Mouse (Mus musculus): ENCODE results near the gene Gm4791. TPM values are rescaled to one million over a fixed set of nuclear protein-coding genes. Genes with fewer than 3 reads are reported as not detected.

Gene Gm4791
- not detected for polyA plus RNA-seq (2012; fragmentation: generic; extraction: Trizol)
- long read RNA-seq, experiment 1 = 0 reads
- long read RNA-seq, experiment 2 = 0 reads

GRCm38 (mm10) chr9:46998338-46998791 is at the start of gene Gm4791:
Gene Gm4791, plus strand, starts transcription at chr9:46998741.
- no peak within 1 kb of the TSS for H3ac ChIP-seq (ENCODE audit: control insufficient read depth, insufficient read length, low read depth)
- H3K4me3 ChIP-seq (ENCODE audit: insufficient read depth, poor library complexity, severe bottlenecking) = no peak within 1 kb of the TSS
- no peaks in the 10 kb centered on the region for H3K36me3 ChIP-seq (ENCODE audit: control insufficient read depth, insufficient read depth)
- TF ChIP-seq MYOD1 (IDR thresholded peaks at IDR 0.05; ENCODE audit: control insufficient read depth, insufficient read length, low read depth) (no peak), USF1 (IDR thresholded peaks at IDR 0.05; ENCODE audit: low read depth) (no peak), FOSL1 (IDR thresholded peaks at IDR 0.05; ENCODE audit: insufficient read depth, low read length, poor library complexity, severe bottlenecking) (no peak), CTCF (IDR thresholded peaks at IDR 0.05; ENCODE audit: control insufficient read depth, insufficient read depth, insufficient read length) (no peak), MYOG (IDR thresholded peaks at IDR 0.05; ENCODE audit: control insufficient read depth, extremely low read depth, insufficient read length) (no peak), MAX (IDR thresholded peaks at IDR 0.05) (no peak), CEBPB (IDR thresholded peaks at IDR 0.05; ENCODE audit: low read depth) (no peak)
- no peaks in the 10 kb centered on the region for H3K79me2 ChIP-seq (ENCODE audit: control insufficient read depth, insufficient read depth)
- no peaks in the 10 kb centered on the region for H3K79me3 ChIP-seq (ENCODE audit: low read depth)
- no peaks in the 10 kb centered on the region for H3K27me3 ChIP-seq (ENCODE audit: control insufficient read depth, insufficient read depth, insufficient read length)

GRCm38 (mm10) chr9:46956286-46956685 is 42.3 kb upstream of the Gm4791 start:
- Histone ChIP-seq H3K4me3 (ENCODE audit: insufficient read depth, poor library complexity, severe bottlenecking) (no peak overlapping the region), H3K27me3 (ENCODE audit: control insufficient read depth, insufficient read depth, insufficient read length) (no peaks in the 10 kb centered on the region), H3K79me2 (ENCODE audit: control insufficient read depth, insufficient read depth) (no peaks in the 10 kb centered on the region), H3K36me3 (ENCODE audit: control insufficient read depth, insufficient read depth) (no peaks in the 10 kb centered on the region), H3K79me3 (ENCODE audit: low read depth) (no peaks in the 10 kb centered on the region), H3ac (ENCODE audit: control insufficient read depth, insufficient read length, low read depth) (no peak overlapping the region)
- no peak for TF ChIP-seq MYOD1 (IDR thresholded peaks at IDR 0.05; ENCODE audit: control insufficient read depth, insufficient read length, low read depth)
- TF ChIP-seq MAX (IDR thresholded peaks at IDR 0.05) = no peak
- TF ChIP-seq FOSL1 (IDR thresholded peaks at IDR 0.05; ENCODE audit: insufficient read depth, low read length, poor library complexity, severe bottlenecking) = no peak
- TF ChIP-seq USF1 (IDR thresholded peaks at IDR 0.05; ENCODE audit: low read depth) = no peak
- TF ChIP-seq CEBPB (IDR thresholded peaks at IDR 0.05; ENCODE audit: low read depth) = no peak
- TF ChIP-seq CTCF (IDR thresholded peaks at IDR 0.05; ENCODE audit: control insufficient read depth, insufficient read depth, insufficient read length) = no peak
- TF ChIP-seq MYOG (IDR thresholded peaks at IDR 0.05; ENCODE audit: control insufficient read depth, extremely low read depth, insufficient read length) = no peak

GRCm38 (mm10) chr9:46957420-46957950 is 41.1 kb upstream of the Gm4791 start:
- no peak overlapping the region for H3ac ChIP-seq (ENCODE audit: control insufficient read depth, insufficient read length, low read depth)
- no peaks in the 10 kb centered on the region for H3K79me3 ChIP-seq (ENCODE audit: low read depth)
- H3K27me3 ChIP-seq (ENCODE audit: control insufficient read depth, insufficient read depth, insufficient read length) = no peaks in the 10 kb centered on the region
- no peak overlapping the region for H3K4me3 ChIP-seq (ENCODE audit: insufficient read depth, poor library complexity, severe bottlenecking)
- TF ChIP-seq CTCF (IDR thresholded peaks at IDR 0.05; ENCODE audit: control insufficient read depth, insufficient read depth, insufficient read length) = no peak
- no peak for TF ChIP-seq USF1 (IDR thresholded peaks at IDR 0.05; ENCODE audit: low read depth)
- no peak for TF ChIP-seq MYOG (IDR thresholded peaks at IDR 0.05; ENCODE audit: control insufficient read depth, extremely low read depth, insufficient read length)
- no peak for TF ChIP-seq FOSL1 (IDR thresholded peaks at IDR 0.05; ENCODE audit: insufficient read depth, low read length, poor library complexity, severe bottlenecking)
- no peak for TF ChIP-seq MAX (IDR thresholded peaks at IDR 0.05)
- no peak for TF ChIP-seq MYOD1 (IDR thresholded peaks at IDR 0.05; ENCODE audit: control insufficient read depth, insufficient read length, low read depth)
- no peak for TF ChIP-seq CEBPB (IDR thresholded peaks at IDR 0.05; ENCODE audit: low read depth)
- H3K36me3 ChIP-seq (ENCODE audit: control insufficient read depth, insufficient read depth) = no peaks in the 10 kb centered on the region
- H3K79me2 ChIP-seq (ENCODE audit: control insufficient read depth, insufficient read depth) = no peaks in the 10 kb centered on the region

GRCm38 (mm10) chr9:46966028-46966427 is 32.5 kb upstream of the Gm4791 start:
- Histone ChIP-seq H3K27me3 (ENCODE audit: control insufficient read depth, insufficient read depth, insufficient read length) (no peaks in the 10 kb centered on the region), H3K79me2 (ENCODE audit: control insufficient read depth, insufficient read depth) (no peaks in the 10 kb centered on the region), H3K36me3 (ENCODE audit: control insufficient read depth, insufficient read depth) (no peaks in the 10 kb centered on the region), H3ac (ENCODE audit: control insufficient read depth, insufficient read length, low read depth) (no peak overlapping the region), H3K4me3 (ENCODE audit: insufficient read depth, poor library complexity, severe bottlenecking) (no peak overlapping the region), H3K79me3 (ENCODE audit: low read depth) (no peaks in the 10 kb centered on the region)
- TF ChIP-seq CEBPB (IDR thresholded peaks at IDR 0.05; ENCODE audit: low read depth) (no peak), CTCF (IDR thresholded peaks at IDR 0.05; ENCODE audit: control insufficient read depth, insufficient read depth, insufficient read length) (no peak), USF1 (IDR thresholded peaks at IDR 0.05; ENCODE audit: low read depth) (no peak)

GRCm38 (mm10) chr9:46968970-46969369 is 29.6 kb upstream of the Gm4791 start:
- Histone ChIP-seq H3ac (ENCODE audit: control insufficient read depth, insufficient read length, low read depth) (no peak overlapping the region), H3K36me3 (ENCODE audit: control insufficient read depth, insufficient read depth) (no peaks in the 10 kb centered on the region), H3K27me3 (ENCODE audit: control insufficient read depth, insufficient read depth, insufficient read length) (no peaks in the 10 kb centered on the region), H3K79me3 (ENCODE audit: low read depth) (no peaks in the 10 kb centered on the region), H3K4me3 (ENCODE audit: insufficient read depth, poor library complexity, severe bottlenecking) (no peak overlapping the region), H3K79me2 (ENCODE audit: control insufficient read depth, insufficient read depth) (no peaks in the 10 kb centered on the region)
- TF ChIP-seq MYOD1 (IDR thresholded peaks at IDR 0.05; ENCODE audit: control insufficient read depth, insufficient read length, low read depth) (no peak), MAX (IDR thresholded peaks at IDR 0.05) (no peak)

- Histone ChIP-seq H3K27me3 (ENCODE audit: control insufficient read depth, insufficient read depth, insufficient read length) (no peaks in the 10 kb centered on the region), H3K79me3 (ENCODE audit: low read depth) (no peaks in the 10 kb centered on the region), H3K79me2 (ENCODE audit: control insufficient read depth, insufficient read depth) (no peaks in the 10 kb centered on the region), H3K36me3 (ENCODE audit: control insufficient read depth, insufficient read depth) (no peaks in the 10 kb centered on the region), H3ac (ENCODE audit: control insufficient read depth, insufficient read length, low read depth) (no peak overlapping the region), H3K4me3 (ENCODE audit: insufficient read depth, poor library complexity, severe bottlenecking) (no peak overlapping the region)
- TF ChIP-seq USF1 (IDR thresholded peaks at IDR 0.05; ENCODE audit: low read depth) = no peak
- TF ChIP-seq MAX (IDR thresholded peaks at IDR 0.05) = no peak
- TF ChIP-seq MYOG (IDR thresholded peaks at IDR 0.05; ENCODE audit: control insufficient read depth, extremely low read depth, insufficient read length) = no peak
- TF ChIP-seq MYOD1 (IDR thresholded peaks at IDR 0.05; ENCODE audit: control insufficient read depth, insufficient read length, low read depth) = no peak
- no peak for TF ChIP-seq FOSL1 (IDR thresholded peaks at IDR 0.05; ENCODE audit: insufficient read depth, low read length, poor library complexity, severe bottlenecking)
- no peak for TF ChIP-seq CEBPB (IDR thresholded peaks at IDR 0.05; ENCODE audit: low read depth)
Measured at GRCm38 (mm10) chr9:46969406-46969805, 29.1 kb upstream of the Gm4791 start.
